Mouse (Mus musculus) limb, embryonic 15.5 days (tissue): ENCODE data around the gene Mtss1l. TPM values are rescaled to one million over a fixed set of nuclear protein-coding genes. Genes with fewer than 3 reads are reported as not detected.

ENCODE experiments used
- ATAC-seq: fragments of 200-750 bp; cut with Nextera tagmentation; 2 replicates; pipeline ENCODE4 v1.8.0; 2017; ENCODE audit warnings: low read depth, moderate TSS enrichment; ENCODE audit not compliant: insufficient number of reproducible peaks, low FRiP score, low TSS enrichment
- H3K27ac ChIP-seq: fragments of 300-500 bp; sonication (generic); 2 replicates; pipeline ENCODE4 v1.5.1; 2015; ENCODE audit warnings: moderate library complexity, mild to moderate bottlenecking, inconsistent platforms
- H3K27me3 ChIP-seq: fragments of 300-500 bp; sonication (generic); 2 replicates; pipeline ENCODE4 v1.6.1; 2015; ENCODE audit warnings: inconsistent platforms
- H3K36me3 ChIP-seq: fragments of 300-500 bp; sonication (generic); 2 replicates; pipeline ENCODE4 v1.6.1; 2015; ENCODE audit warnings: inconsistent platforms
- H3K4me1 ChIP-seq: fragments of 300-500 bp; sonication (generic); 2 replicates; pipeline ENCODE4 v1.6.1; 2015; ENCODE audit warnings: inconsistent platforms
- H3K4me2 ChIP-seq: fragments of 300-500 bp; sonication (generic); 2 replicates; pipeline ENCODE4 v1.6.1; 2015; ENCODE audit warnings: mild to moderate bottlenecking, inconsistent platforms
- H3K4me3 ChIP-seq: fragments of 300-500 bp; sonication (generic); 2 replicates; pipeline ENCODE4 v1.5.1; 2015; ENCODE audit warnings: mild to moderate bottlenecking, inconsistent platforms
- H3K9ac ChIP-seq: fragments of 300-500 bp; sonication (generic); 2 replicates; pipeline ENCODE4 v1.6.1; 2015; ENCODE audit warnings: inconsistent platforms
- H3K9me3 ChIP-seq: fragments of 300-500 bp; sonication (generic); 2 replicates; pipeline ENCODE4 v1.6.1; 2016; ENCODE audit warnings: inconsistent platforms
- WGBS: fragments of 180-500 bp; shearing (Covaris S2); methylation state at CpG from one replicate; pipeline ENCODE4 v1.1.7; 2015; 5-methylcytosine and 5-hydroxymethylcytosine counted together
- polyA plus RNA-seq: library from polyadenylated mRNA; unstranded; fragments of >200 nt; fragmentation: Nextera tagmentation; extraction: Ambion mirVana; gene quantifications from 2 replicates; pipeline ENCODE4 v1.2.1, GENCODE M21; 2015

Mtss1l gene
- polyA plus RNA-seq, 1 experiment from 2014 or later: 10.2 TPM

- ATAC-seq: 0 out of 2 replicates have a peak, but pooled peaks have one; percentile 35
- no peaks in the 10 kb centered on the region for H3K36me3 ChIP-seq
- H3K9me3 ChIP-seq: no peaks in the 10 kb centered on the region
- H3K4me1 ChIP-seq: peaks cover 26% of the 10 kb centered on the region
- H3K9ac ChIP-seq: no peak overlapping the region
- WGBS: 34% methylated on average over 12 of the region's 12 CpGs
- H3K4me3 ChIP-seq: no peak overlapping the region
- H3K27ac ChIP-seq: peak overlapping the region; percentile 65
- no peaks in the 10 kb centered on the region for H3K27me3 ChIP-seq
- H3K4me2 ChIP-seq: no peak overlapping the region
Measured at GRCm38 (mm10) chr8:110789571-110789970, 68.3 kb downstream of the Mtss1l start.

GRCm38 (mm10) chr8:110790270-110790669, 69.0 kb downstream of the Mtss1l start:
- no peaks in the 10 kb centered on the region for H3K27me3 ChIP-seq
- no peak overlapping the region for H3K9ac ChIP-seq
- no peak overlapping the region for H3K4me3 ChIP-seq
- ATAC-seq: no peak
- peak overlapping the region; percentile 65; the same call in 1 of the 2 replicates for H3K27ac ChIP-seq
- 59% methylated on average over 6 of the region's 6 CpGs for WGBS
- H3K9me3 ChIP-seq: no peaks in the 10 kb centered on the region
- H3K36me3 ChIP-seq: no peaks in the 10 kb centered on the region
- no peak overlapping the region for H3K4me2 ChIP-seq
- H3K4me1 ChIP-seq: peaks cover 26% of the 10 kb centered on the region

Other genes starting within 250 kb of the Mtss1l start
- 13.1 and 14.2 TPM in 2 replicates for gene Vac14, start 102.9 kb upstream of the Mtss1l start, polyA plus RNA-seq
- 5.0 and 5.3 TPM in 2 replicates for gene Il34, start 84.4 kb downstream of the Mtss1l start, polyA plus RNA-seq
- 77.7 and 77.8 TPM in 2 replicates for gene Cog4, start 125.1 kb downstream of the Mtss1l start, polyA plus RNA-seq
- gene Sf3b3, start 125.3 kb downstream of the Mtss1l start, polyA plus RNA-seq: 125 and 127 TPM in 2 replicates
- 10.9 and 12.2 TPM in 2 replicates for gene Fuk, start 181.0 kb downstream of the Mtss1l start, polyA plus RNA-seq
- gene St3gal2, start 198.4 kb downstream of the Mtss1l start, polyA plus RNA-seq: 29.6 and 32.6 TPM in 2 replicates